Mouse (Mus musculus) midbrain, embryonic 12.5 days (tissue): ENCODE data around the gene Wdr81. TPM values are rescaled to one million over a fixed set of nuclear protein-coding genes. Genes with fewer than 3 reads are reported as not detected.
"Not testable (repeated sequence)": the region's sequence is repeated elsewhere in the genome, so short reads cannot be mapped to it uniquely, and the experiment has no call there.

ENCODE experiments used
- ATAC-seq: fragments of 200-750 bp; cut with Nextera tagmentation; 2 replicates; pipeline ENCODE4 v1.8.0; 2017; ENCODE audit warnings: low read depth, moderate TSS enrichment, moderate library complexity; ENCODE audit not compliant: low FRiP score
- H3K27ac ChIP-seq: fragments of 300-500 bp; sonication (generic); replicated peaks from 2 replicates; pipeline ENCODE4 v1.5.1; 2016; ENCODE audit warnings: mild to moderate bottlenecking
- H3K27me3 ChIP-seq: fragments of 300-500 bp; sonication (generic); 2 replicates; pipeline ENCODE4 v1.6.1; 2016; ENCODE audit warnings: mild to moderate bottlenecking
- H3K36me3 ChIP-seq: fragments of 300-500 bp; sonication (generic); 2 replicates; pipeline ENCODE4 v1.6.1; 2016
- H3K4me1 ChIP-seq: fragments of 300-500 bp; sonication (generic); 2 replicates; pipeline ENCODE4 v1.6.1; 2016
- H3K4me2 ChIP-seq: fragments of 300-500 bp; sonication (generic); replicated peaks from 2 replicates; pipeline ENCODE4 v1.6.1; 2016; ENCODE audit warnings: mild to moderate bottlenecking, moderate library complexity
- H3K4me3 ChIP-seq: fragments of 300-500 bp; sonication (generic); 2 replicates; pipeline ENCODE4 v1.5.1; 2016; ENCODE audit warnings: mild to moderate bottlenecking
- H3K9ac ChIP-seq: fragments of 300-500 bp; sonication (generic); replicated peaks from 2 replicates; pipeline ENCODE4 v1.6.1; 2016; ENCODE audit warnings: mild to moderate bottlenecking, moderate library complexity
- H3K9me3 ChIP-seq: fragments of 300-500 bp; sonication (generic); 2 replicates; pipeline ENCODE4 v1.6.1; 2016; ENCODE audit warnings: mild to moderate bottlenecking
- WGBS: fragments of 180-500 bp; shearing (Covaris S2); methylation state at CpG from one replicate; pipeline ENCODE4 v1.1.7; 2016; 5-methylcytosine and 5-hydroxymethylcytosine counted together
- polyA plus RNA-seq: library from polyadenylated mRNA; unstranded; fragments of >200 nt; fragmentation: Nextera tagmentation; extraction: Ambion mirVana; gene quantifications from 2 replicates; pipeline ENCODE4 v1.2.1, GENCODE M21; 2016

The Wdr81 gene
- polyA plus RNA-seq, 1 experiment from 2014 or later, result 8.6 TPM

DNA sequence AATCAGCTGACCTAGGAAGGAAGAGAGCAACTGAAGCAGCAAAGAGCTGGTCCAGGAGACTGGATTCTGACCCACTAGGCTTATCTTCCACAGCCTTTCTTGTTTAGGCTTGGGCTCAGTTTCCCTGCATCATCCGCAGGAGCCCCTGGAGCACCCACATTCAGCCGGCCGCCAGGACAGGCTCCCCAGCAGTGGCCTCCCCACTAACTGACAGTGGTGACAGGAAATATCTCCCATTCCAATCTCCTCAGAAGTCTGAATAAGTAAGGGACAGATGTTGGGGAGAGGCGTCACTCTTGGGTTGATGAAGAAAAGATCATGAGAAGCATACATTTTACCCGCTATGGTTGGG, 5.2 kb upstream of the Wdr81 start:
- Histone ChIP-seq H3K36me3 (peaks cover 3% of the 10 kb centered on the region; the same call in 1 of the 2 replicates), H3K9ac (no peak overlapping the region; the same call in 1 of the 2 replicates), H3K4me2 (peak overlapping the region; percentile 80), H3K4me1 (peaks cover 34% of the 10 kb centered on the region), H3K4me3 (0 out of 2 replicates have a peak overlapping the region, but pooled peaks have one; percentile 67), H3K27ac (peak overlapping the region; percentile 71; the same call in 1 of the 2 replicates), H3K27me3 (no peaks in the 10 kb centered on the region), H3K9me3 (no peaks in the 10 kb centered on the region)
- ATAC-seq, result no peak
- 27% methylated on average over 5 of the region's 5 CpGs for WGBS

DNA sequence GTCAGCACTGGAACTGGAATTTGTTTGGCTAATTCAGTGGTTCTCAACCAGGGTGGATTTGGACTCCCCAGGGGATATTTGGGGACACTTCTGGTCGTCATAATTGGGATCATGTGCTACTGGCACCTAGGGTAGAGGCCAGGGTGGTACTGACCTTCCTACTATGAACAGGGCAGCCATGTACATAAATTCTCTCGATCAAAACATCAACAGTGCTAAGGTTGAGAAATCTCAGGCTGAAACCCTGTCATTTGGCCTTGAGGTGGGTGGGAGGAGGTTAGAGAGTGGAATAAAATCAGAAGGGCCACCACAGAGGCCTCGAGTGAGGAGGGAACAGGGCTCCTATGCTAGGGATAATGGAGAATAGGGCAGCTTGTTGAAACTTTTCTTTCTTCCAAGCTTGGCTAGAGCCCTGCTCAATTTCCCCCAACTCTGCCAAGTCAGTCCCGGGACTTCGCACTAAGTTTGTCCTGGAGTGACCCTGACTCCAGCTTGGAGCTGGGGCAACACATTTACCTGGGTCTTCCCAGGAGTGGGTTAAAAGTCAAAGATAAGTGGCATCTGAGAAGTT, 4.7 kb upstream of the Wdr81 start:
- 84% methylated on average over 5 of the region's 5 CpGs for WGBS
- Histone ChIP-seq H3K36me3 (no peaks in the 10 kb centered on the region), H3K4me1 (peaks cover 36% of the 10 kb centered on the region), H3K4me2 (peak overlapping the region; percentile 80; the same call in 1 of the 2 replicates), H3K9ac (no peak overlapping the region), H3K9me3 (no peaks in the 10 kb centered on the region), H3K4me3 (no peak overlapping the region), H3K27me3 (no peaks in the 10 kb centered on the region), H3K27ac (0 out of 2 replicates have a peak overlapping the region, but pooled peaks have one; percentile 71)
- ATAC-seq, result no peak

DNA sequence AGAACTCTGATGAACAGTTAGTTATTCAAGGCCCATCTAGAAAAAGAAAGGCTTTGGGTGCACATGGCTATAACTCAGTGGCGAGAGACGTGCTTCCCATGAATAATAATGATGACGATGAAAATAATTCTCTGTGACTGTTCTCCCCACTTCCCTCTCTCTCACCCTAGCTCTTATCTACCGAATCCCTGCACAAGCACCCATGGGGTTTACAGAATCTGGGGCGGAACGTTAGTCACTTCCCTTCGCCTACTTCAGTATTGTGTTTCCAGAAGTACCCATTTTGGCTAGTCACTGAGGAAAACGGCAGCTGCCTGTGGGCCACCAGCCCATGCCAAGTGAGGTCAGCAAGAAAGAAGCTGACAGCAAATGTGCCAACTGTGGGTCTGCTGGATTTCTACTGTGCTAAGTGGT, 4.1 kb upstream of the Wdr81 start:
- Histone ChIP-seq H3K27me3 (peaks cover 4% of the 10 kb centered on the region), H3K9ac (no peak overlapping the region), H3K9me3 (no peaks in the 10 kb centered on the region), H3K27ac (no peak overlapping the region), H3K36me3 (no peaks in the 10 kb centered on the region), H3K4me3 (no peak overlapping the region), H3K4me1 (peaks cover 42% of the 10 kb centered on the region), H3K4me2 (no peak overlapping the region)
- no peak for ATAC-seq
- WGBS, result 81% methylated on average over 8 of the region's 8 CpGs

DNA sequence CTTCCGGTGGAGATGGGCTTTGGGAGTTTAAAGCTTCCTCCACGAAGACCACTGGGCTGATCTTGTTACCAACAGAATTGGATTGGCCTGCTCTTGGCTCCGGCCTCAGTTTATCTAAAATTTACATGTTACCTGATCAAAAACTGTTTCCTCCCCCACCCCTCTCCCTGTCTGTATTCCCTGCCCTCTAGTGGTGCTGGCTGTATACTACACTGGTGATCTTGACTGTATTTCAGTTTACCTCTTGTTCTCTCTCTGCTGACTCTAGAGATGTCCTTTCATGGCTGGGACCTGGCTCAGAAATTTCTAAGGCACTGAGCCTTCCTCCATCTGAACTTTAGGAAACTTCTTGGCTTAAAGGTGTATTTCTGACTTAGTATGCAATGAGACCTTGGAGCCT, 3.7 kb upstream of the Wdr81 start:
- Histone ChIP-seq H3K9me3 (no peaks in the 10 kb centered on the region), H3K36me3 (no peaks in the 10 kb centered on the region), H3K4me3 (no peak overlapping the region), H3K4me2 (no peak overlapping the region), H3K9ac (no peak overlapping the region), H3K4me1 (peaks cover 46% of the 10 kb centered on the region), H3K27ac (no peak overlapping the region), H3K27me3 (peaks cover 8% of the 10 kb centered on the region)
- WGBS, result 29% methylated on average over 3 of the region's 3 CpGs
- no peak for ATAC-seq

DNA sequence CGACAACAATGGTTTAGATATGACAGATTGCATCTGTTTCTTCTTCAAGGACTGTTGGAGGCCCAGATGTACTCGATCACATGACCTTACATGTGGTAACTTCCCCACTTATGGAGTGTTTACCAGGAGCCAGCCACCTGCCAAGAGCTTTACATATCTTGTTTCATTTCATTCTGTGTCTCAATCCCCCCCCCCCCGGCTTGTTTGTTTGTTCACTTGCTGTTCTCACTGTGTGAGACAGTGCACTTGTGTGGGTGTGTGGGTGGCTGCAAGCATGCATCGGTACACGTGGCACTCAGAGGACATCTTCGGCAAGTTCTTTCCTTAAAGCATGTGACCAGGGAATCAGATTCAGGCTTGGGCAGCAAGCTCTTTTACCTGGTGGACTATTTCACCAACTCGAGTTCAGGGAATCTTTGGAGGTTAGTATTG, 1.9 kb upstream of the Wdr81 start:
- ATAC-seq, result no peak
- WGBS, result 83% methylated on average over 7 of the region's 7 CpGs
- no peak overlapping the region for H3K27ac ChIP-seq

DNA sequence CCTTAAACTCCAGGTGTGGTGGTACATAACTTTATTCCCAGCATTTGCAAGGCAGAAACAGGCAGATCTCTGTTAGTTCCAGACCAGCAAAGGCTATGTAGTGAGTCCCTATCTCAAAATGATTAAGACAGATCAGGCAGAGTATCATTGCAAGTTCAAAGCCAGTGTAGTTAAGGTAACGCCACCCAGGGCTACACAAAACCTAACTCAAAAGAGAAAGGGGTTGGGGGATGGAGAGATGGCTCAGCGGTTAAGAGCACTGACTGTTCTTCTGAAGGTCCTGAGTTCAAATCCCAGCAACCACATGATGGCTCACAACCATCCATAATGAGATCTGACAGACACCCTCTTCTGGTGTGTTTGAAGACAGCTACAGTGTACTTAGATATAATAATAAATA, 1.5 kb upstream of the Wdr81 start:
- not testable (repeated sequence) for ATAC-seq, H3K27ac ChIP-seq, H3K4me2 ChIP-seq, H3K27me3 ChIP-seq, H3K9me3 ChIP-seq, H3K36me3 ChIP-seq, H3K4me3 ChIP-seq, H3K9ac ChIP-seq
- H3K4me1 ChIP-seq, result peaks cover 30% of the 10 kb centered on the region
- 92% methylated on average over 2 of the region's 2 CpGs for WGBS

More for the DNA sequence above, 1.9 kb upstream of the Wdr81 start:
- no peaks in the 10 kb centered on the region; the same call in 1 of the 2 replicates for H3K36me3 ChIP-seq
- no peaks in the 10 kb centered on the region for H3K9me3 ChIP-seq
- H3K27me3 ChIP-seq, result peaks cover 8% of the 10 kb centered on the region
- H3K9ac ChIP-seq, result no peak overlapping the region
- H3K4me3 ChIP-seq, result no peak overlapping the region
- H3K4me1 ChIP-seq, result peaks cover 30% of the 10 kb centered on the region
- no peak overlapping the region for H3K4me2 ChIP-seq

DNA sequence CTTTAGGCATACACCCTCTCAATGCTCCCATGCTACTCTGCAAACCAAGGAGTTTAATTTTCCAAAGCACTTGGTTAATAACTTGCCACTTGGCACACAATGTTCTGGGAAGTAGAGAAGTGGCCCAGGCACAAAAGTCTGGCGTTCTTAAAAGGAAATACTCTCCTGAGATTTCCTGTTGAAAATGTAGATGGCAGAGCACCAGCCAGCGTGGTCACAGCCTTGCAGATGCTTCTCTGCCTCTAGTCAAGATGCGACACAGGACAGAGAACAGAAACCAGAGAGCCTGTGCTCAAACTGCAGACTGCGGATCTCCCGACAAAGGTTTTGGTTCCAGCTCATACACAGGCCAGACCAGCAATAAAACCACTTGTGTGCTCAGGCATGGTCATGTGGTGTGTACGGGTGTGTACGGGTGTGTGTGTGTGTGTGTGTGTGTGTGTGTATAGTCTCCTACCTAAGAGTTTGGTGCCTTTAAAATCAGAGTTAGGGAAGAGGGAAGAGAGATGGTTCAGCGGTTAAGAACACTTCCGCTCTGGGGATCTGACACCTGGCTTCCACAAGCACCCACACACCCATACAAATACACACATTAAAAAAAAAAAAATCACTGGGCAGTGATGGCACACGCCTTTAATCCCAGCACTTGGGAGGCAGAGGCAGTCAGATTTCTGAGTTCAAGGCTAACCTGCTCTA, 672 bp upstream of the Wdr81 start:
- H3K27ac ChIP-seq, result peak overlapping the region; percentile 12
- 83% methylated on average over 10 of the region's 10 CpGs for WGBS
- H3K4me2 ChIP-seq, result peak overlapping the region; percentile 93
- H3K9me3 ChIP-seq, result no peaks in the 10 kb centered on the region
- no peak for ATAC-seq
- H3K4me1 ChIP-seq, result peaks cover 26% of the 10 kb centered on the region
- peaks cover 8% of the 10 kb centered on the region for H3K27me3 ChIP-seq
- H3K9ac ChIP-seq, result peak overlapping the region; percentile 67
- no peaks in the 10 kb centered on the region; the same call in none of the 2 replicates for H3K36me3 ChIP-seq
- peak overlapping the region; percentile 61 for H3K4me3 ChIP-seq

DNA sequence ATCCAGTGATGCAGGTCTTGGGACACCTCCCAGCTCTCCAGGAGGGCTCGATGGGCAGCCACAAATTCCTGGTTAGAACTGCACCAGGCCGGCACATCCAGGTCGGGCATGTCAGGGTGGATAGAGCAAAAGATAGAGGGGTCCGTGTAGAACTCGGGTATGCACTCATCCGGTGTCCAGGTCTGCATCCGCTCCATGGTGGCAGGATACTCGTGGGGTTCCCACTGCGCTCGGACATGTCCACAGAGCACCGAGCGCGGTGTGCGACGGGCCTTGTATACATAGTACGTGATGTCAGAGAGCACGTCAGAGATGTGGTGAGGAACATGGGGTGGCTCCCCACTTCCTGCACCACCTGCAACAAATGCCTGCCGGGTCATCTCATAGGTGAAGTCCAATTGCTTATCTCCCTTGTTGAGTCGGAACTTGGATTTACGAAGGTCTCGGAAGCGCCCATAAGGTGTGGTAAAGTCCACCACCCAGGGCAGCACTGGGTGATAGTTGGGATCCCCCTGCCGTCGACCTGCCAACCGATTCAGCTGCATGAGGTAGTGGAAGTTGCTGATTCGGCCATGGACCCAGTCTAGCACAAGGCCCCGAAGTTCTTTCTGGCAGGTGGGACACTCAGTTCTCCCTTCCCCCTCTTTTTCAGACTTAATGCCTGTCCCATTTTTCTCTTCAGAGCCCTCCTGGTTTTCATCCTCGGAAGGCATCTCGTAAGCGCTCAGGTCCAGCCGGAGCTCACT, 1.5 kb downstream of the Wdr81 start:
- WGBS, result 93% methylated on average over 31 of the region's 31 CpGs
- H3K27ac ChIP-seq, result no peak overlapping the region
- peaks cover 18% of the 10 kb centered on the region for H3K36me3 ChIP-seq
- peak overlapping the region; percentile 93 for H3K4me2 ChIP-seq
- peaks cover 8% of the 10 kb centered on the region for H3K27me3 ChIP-seq
- H3K9ac ChIP-seq, result peak overlapping the region; percentile 67; the same call in 1 of the 2 replicates
- H3K9me3 ChIP-seq, result no peaks in the 10 kb centered on the region
- H3K4me3 ChIP-seq, result no peak overlapping the region
- ATAC-seq, result no peak
- peaks cover 20% of the 10 kb centered on the region for H3K4me1 ChIP-seq

DNA sequence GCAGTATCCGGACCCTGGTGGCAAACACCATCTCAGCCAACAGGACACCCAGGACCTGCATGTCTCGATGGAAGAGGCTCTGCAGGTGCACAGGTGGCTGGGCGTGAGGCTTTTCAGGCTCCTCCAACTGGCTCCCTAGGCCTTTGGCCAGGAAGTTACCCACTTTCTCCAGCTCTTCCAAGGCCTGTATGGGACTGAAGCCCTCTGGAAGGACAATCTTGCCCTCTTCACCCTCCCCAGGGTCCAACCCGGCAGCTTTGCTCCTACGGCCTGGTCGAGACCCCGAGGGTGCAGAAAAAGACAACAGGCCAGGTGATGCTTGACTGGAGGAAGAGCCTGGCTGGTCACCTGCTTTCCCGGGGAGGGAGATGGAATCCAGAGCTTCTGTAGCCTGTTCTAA, 2.4 kb downstream of the Wdr81 start:
- H3K4me2 ChIP-seq, result no peak overlapping the region
- no peak overlapping the region for H3K27ac ChIP-seq
- 94% methylated on average over 8 of the region's 8 CpGs for WGBS
- no peak for ATAC-seq
- no peak overlapping the region for H3K9ac ChIP-seq
- no peak overlapping the region for H3K4me3 ChIP-seq
- peaks cover 25% of the 10 kb centered on the region for H3K36me3 ChIP-seq
- peaks cover 20% of the 10 kb centered on the region for H3K4me1 ChIP-seq
- peaks cover 8% of the 10 kb centered on the region for H3K27me3 ChIP-seq
- H3K9me3 ChIP-seq, result no peaks in the 10 kb centered on the region

DNA sequence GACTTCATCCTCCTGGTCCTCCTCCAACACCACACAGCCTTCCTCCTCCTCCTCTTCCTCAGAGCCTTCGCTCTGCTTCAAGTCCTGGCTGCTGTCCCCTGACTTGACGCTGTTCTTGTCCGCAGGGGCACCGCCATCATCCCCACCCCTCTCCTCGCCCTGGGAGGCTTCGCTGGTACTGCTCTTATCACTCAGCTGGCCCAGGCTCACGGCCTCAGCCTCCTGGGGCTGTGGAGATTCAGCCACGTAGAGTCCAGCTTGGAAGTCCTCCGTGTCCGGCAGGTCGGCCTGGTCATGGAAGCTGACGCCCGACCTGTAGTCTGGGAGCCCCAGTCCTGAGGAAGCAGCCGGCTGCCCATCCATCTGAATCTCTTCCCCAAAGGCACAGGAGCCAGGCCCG, 3.6 kb downstream of the Wdr81 start:
- ATAC-seq, result no peak
- WGBS, result 90% methylated on average over 15 of the region's 15 CpGs
- H3K4me3 ChIP-seq, result no peak overlapping the region

DNA sequence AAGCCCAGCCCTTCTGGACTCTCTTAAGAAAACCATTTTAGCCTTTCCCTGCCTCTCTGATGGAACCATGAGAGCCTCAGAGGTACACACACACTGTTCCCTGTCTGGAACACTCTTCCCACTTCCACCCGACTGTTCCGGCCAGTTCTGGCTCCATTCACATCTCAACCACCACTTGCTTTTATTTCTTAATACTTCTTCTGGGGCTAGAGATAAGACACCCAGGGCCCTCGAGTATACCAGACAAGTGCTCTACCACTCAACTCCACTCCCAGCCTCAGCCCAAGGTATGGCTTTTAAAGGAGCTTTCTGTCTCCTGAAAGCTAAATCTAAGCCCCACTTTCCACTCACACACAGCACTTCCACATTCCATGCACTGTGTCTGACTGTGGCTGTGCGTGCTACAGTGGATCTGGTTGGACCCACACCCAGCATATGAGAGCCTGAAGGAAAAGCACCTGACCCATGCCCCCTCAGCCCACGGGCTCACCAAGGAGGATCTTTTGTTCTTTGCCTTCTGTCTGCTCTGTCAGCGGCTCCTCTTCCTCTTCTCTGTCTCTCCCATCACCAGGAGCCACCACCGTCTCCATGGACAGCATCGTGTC, 4.1 kb downstream of the Wdr81 start:
- ATAC-seq, result no peak

More for the DNA sequence above, 3.6 kb downstream of the Wdr81 start:
- Histone ChIP-seq H3K27ac (no peak overlapping the region), H3K4me1 (peaks cover 20% of the 10 kb centered on the region), H3K36me3 (peaks cover 25% of the 10 kb centered on the region), H3K9me3 (no peaks in the 10 kb centered on the region), H3K4me2 (no peak overlapping the region), H3K27me3 (peaks cover 8% of the 10 kb centered on the region), H3K9ac (no peak overlapping the region)

DNA sequence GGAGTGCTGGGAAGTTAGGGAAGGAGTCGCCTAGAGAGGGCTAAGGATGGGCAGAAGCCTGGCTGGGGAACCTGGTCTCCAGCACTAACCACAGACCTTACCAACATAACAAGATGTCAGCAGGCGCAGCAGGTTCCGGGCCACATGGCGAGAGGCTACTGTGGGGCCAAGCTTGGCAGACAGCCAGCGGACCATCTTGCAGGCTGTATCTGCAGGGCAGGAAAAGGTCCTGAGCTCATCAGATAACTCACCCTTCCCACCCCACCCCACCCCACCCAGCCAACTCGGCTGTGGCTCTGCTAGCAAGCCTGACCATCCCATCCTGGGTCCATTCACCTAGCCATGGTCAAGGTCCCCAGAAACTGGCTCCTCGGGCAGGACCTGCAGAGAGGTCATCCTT, 4.8 kb downstream of the Wdr81 start:
- peaks cover 15% of the 10 kb centered on the region for H3K4me1 ChIP-seq
- H3K4me2 ChIP-seq, result no peak overlapping the region
- WGBS, result 80% methylated on average over 7 of the region's 7 CpGs
- peaks cover 33% of the 10 kb centered on the region for H3K36me3 ChIP-seq
- no peak overlapping the region for H3K4me3 ChIP-seq
- H3K9me3 ChIP-seq, result no peaks in the 10 kb centered on the region
- no peak for ATAC-seq
- H3K27ac ChIP-seq, result no peak overlapping the region
- H3K27me3 ChIP-seq, result peaks cover 8% of the 10 kb centered on the region
- H3K9ac ChIP-seq, result no peak overlapping the region

More for the DNA sequence above, 4.1 kb downstream of the Wdr81 start:
- Histone ChIP-seq H3K9me3 (no peaks in the 10 kb centered on the region), H3K4me1 (peaks cover 20% of the 10 kb centered on the region), H3K36me3 (peaks cover 29% of the 10 kb centered on the region), H3K27me3 (peaks cover 8% of the 10 kb centered on the region), H3K4me2 (no peak overlapping the region), H3K27ac (no peak overlapping the region), H3K4me3 (no peak overlapping the region), H3K9ac (no peak overlapping the region)
- WGBS, result 82% methylated on average over 8 of the region's 8 CpGs
